Mouse (Mus musculus) spleen, adult 2 months (tissue): ENCODE results near the gene Slc17a9.

ENCODE experiments used
- CTCF ChIP-seq: fragments of 200-500 bp; IDR thresholded peaks from 2 replicates; pipeline ENCODE4 v1.5.1; 2011; ENCODE audit warnings: mild to moderate bottlenecking, inconsistent platforms; ENCODE audit not compliant: insufficient read depth, insufficient read length, insufficient replicate concordance; ENCODE audit errors: extremely low read depth
- POLR2A ChIP-seq: fragments of 200-500 bp; IDR thresholded peaks from 2 replicates; pipeline ENCODE4 v1.6.1; 2011; ENCODE audit warnings: low read depth, low read length, inconsistent platforms

- TF ChIP-seq POLR2A (no peak), CTCF (no peak)
Observed at GRCm38 (mm10) chr2:180743321-180743720, 18.3 kb downstream of the Slc17a9 start.
